Mouse (Mus musculus) neural tube, embryonic 11.5 days (tissue): ENCODE data around the gene Epha10. TPM values are rescaled to one million over a fixed set of nuclear protein-coding genes. Genes with fewer than 3 reads are reported as not detected.
"Not testable (repeated sequence)": the region's sequence is repeated elsewhere in the genome, so short reads cannot be mapped to it uniquely, and the experiment has no call there.

Source experiments
- ATAC-seq: fragments of 200-750 bp; cut with Nextera tagmentation; 2 replicates; pipeline ENCODE4 v1.8.0; 2017; ENCODE audit warnings: moderate number of reproducible peaks, mild to moderate bottlenecking, moderate TSS enrichment, moderate library complexity; ENCODE audit not compliant: insufficient read depth, low FRiP score, low TSS enrichment
- DNase-seq: peaks from one replicate; pipeline ENCODE4 v3.0.0-alpha.2; 2015; ENCODE audit warnings: low spot score
- H3K27ac ChIP-seq: fragments of 300-500 bp; sonication (generic); 2 replicates; pipeline ENCODE4 v1.5.1; 2014; ENCODE audit warnings: low read depth, mild to moderate bottlenecking, low read length
- H3K27me3 ChIP-seq: fragments of 300-500 bp; sonication (generic); 2 replicates; pipeline ENCODE4 v1.6.1; 2014; ENCODE audit warnings: mild to moderate bottlenecking, low read length, mixed read lengths; ENCODE audit not compliant: control insufficient read depth, insufficient read depth
- H3K36me3 ChIP-seq: fragments of 300-500 bp; sonication (generic); 2 replicates; pipeline ENCODE4 v1.6.1; 2014; ENCODE audit warnings: mild to moderate bottlenecking, low read length, moderate library complexity, mixed read lengths; ENCODE audit not compliant: control insufficient read depth, insufficient read depth
- H3K4me1 ChIP-seq: fragments of 300-500 bp; sonication (generic); 2 replicates; pipeline ENCODE4 v1.6.1; 2014; ENCODE audit warnings: low read length, mixed read lengths; ENCODE audit not compliant: control insufficient read depth, insufficient read depth
- H3K4me2 ChIP-seq: fragments of 300-500 bp; sonication (generic); 2 replicates; pipeline ENCODE4 v1.6.1; 2014; ENCODE audit warnings: low read depth, mild to moderate bottlenecking, moderate library complexity
- H3K4me3 ChIP-seq: fragments of 300-500 bp; sonication (generic); 2 replicates; pipeline ENCODE4 v1.5.1; 2014; ENCODE audit warnings: low read depth, low read length
- H3K9ac ChIP-seq: fragments of 300-500 bp; sonication (generic); 2 replicates; pipeline ENCODE4 v1.6.1; 2014; ENCODE audit warnings: mild to moderate bottlenecking, low read length
- H3K9me3 ChIP-seq: fragments of 300-500 bp; sonication (generic); 2 replicates; pipeline ENCODE4 v1.6.1; 2016; ENCODE audit warnings: low read length; ENCODE audit not compliant: control insufficient read depth
- WGBS: fragments of 180-500 bp; shearing (Covaris S2); extraction: QIAGEN DNeasy Blood & Tissue Kit; methylation state at CpG from one replicate; pipeline ENCODE4 v1.1.7; 2014; 5-methylcytosine and 5-hydroxymethylcytosine counted together
- polyA plus RNA-seq: library from polyadenylated mRNA; unstranded; fragments of >200 nt; fragmentation: Nextera tagmentation; extraction: Ambion mirVana; gene quantifications from 2 replicates; pipeline ENCODE4 v1.2.1, GENCODE M21; 2014

Gene Epha10
- polyA plus RNA-seq, 1 experiment from 2014 or later, result 3.7 TPM

GRCm38 (mm10) chr4:124905417-124905816 lies 24.7 kb downstream of the Epha10 start:
- no peak for DNase-seq
- H3K27me3 ChIP-seq, result no peaks in the 10 kb centered on the region
- ATAC-seq, result no peak
- H3K36me3 ChIP-seq, result no peaks in the 10 kb centered on the region
- no peaks in the 10 kb centered on the region for H3K9me3 ChIP-seq
- H3K4me3 ChIP-seq, result no peak overlapping the region
- H3K9ac ChIP-seq, result no peak overlapping the region
- no peak overlapping the region for H3K4me2 ChIP-seq
- 68% methylated on average over 4 of the region's 4 CpGs for WGBS
- no peak overlapping the region for H3K27ac ChIP-seq
- peaks cover 9% of the 10 kb centered on the region for H3K4me1 ChIP-seq

GRCm38 (mm10) chr4:124905971-124906822 lies 25.5 kb downstream of the Epha10 start:
- peak overlapping the region; percentile 16 for H3K9ac ChIP-seq

GRCm38 (mm10) chr4:124928102-124928501 lies 47.4 kb downstream of the Epha10 start:
- H3K27ac ChIP-seq, result no peak overlapping the region
- peaks cover 10% of the 10 kb centered on the region for H3K36me3 ChIP-seq
- 93% methylated on average over 5 of the region's 5 CpGs for WGBS

More at GRCm38 (mm10) chr4:124905971-124906822, 25.5 kb downstream of the Epha10 start:
- H3K4me1 ChIP-seq, result peaks cover 9% of the 10 kb centered on the region
- no peaks in the 10 kb centered on the region for H3K9me3 ChIP-seq
- H3K36me3 ChIP-seq, result no peaks in the 10 kb centered on the region
- H3K27ac ChIP-seq, result peak overlapping the region; percentile 40
- H3K27me3 ChIP-seq, result no peaks in the 10 kb centered on the region
- H3K4me3 ChIP-seq, result 0 out of 2 replicates have a peak overlapping the region, but pooled peaks have one; percentile 2
- WGBS, result 11% methylated on average over 21 of the region's 21 CpGs
- H3K4me2 ChIP-seq, result peak overlapping the region; percentile 35
- DNase-seq, result peak; percentile 78
- peak; percentile 55 for ATAC-seq

GRCm38 (mm10) chr4:124936613-124937471 lies 56.1 kb downstream of the Epha10 start, which contains the start of gene 9930104L06Rik:
Gene 9930104L06Rik, plus strand, starts transcription at chr4:124937048.
- peak within 1 kb of the TSS; percentile 71 for H3K4me2 ChIP-seq
- peaks cover 11% of the 10 kb centered on the region for H3K4me1 ChIP-seq
- ATAC-seq (peak; percentile 98), DNase-seq (peak; percentile 94)
- peak within 1 kb of the TSS; percentile 81 for H3K9ac ChIP-seq
- no peaks in the 10 kb centered on the region for H3K9me3 ChIP-seq
- WGBS, result under 1% methylated on average over 52 of the region's 52 CpGs
- H3K27ac ChIP-seq, result no peak within 1 kb of the TSS
- H3K27me3 ChIP-seq, result no peaks in the 10 kb centered on the region
- no peaks in the 10 kb centered on the region; the same call in 1 of the 2 replicates for H3K36me3 ChIP-seq
- peak within 1 kb of the TSS; percentile 89 for H3K4me3 ChIP-seq

More at GRCm38 (mm10) chr4:124928102-124928501, 47.4 kb downstream of the Epha10 start:
- Histone ChIP-seq H3K4me3 (no peak overlapping the region), H3K27me3 (no peaks in the 10 kb centered on the region), H3K4me1 (no peaks in the 10 kb centered on the region), H3K4me2 (no peak overlapping the region), H3K9me3 (no peaks in the 10 kb centered on the region), H3K9ac (no peak overlapping the region)
- ATAC-seq (no peak), DNase-seq (no peak)

- not testable (repeated sequence) for H3K9me3 ChIP-seq, H3K9ac ChIP-seq, H3K36me3 ChIP-seq, H3K27me3 ChIP-seq, DNase-seq, H3K27ac ChIP-seq, H3K4me3 ChIP-seq, ATAC-seq, H3K4me2 ChIP-seq
- 94% methylated on average over 4 of the region's 4 CpGs for WGBS
- peaks cover 14% of the 10 kb centered on the region for H3K4me1 ChIP-seq
Measured at GRCm38 (mm10) chr4:124939211-124939610, 58.5 kb downstream of the Epha10 start, which contains the start of gene Cdca8. Gene Cdca8, minus strand, starts transcription at chr4:124939311.

- DNase-seq (peak; percentile 83), ATAC-seq (no peak)
- H3K27ac ChIP-seq, result no peak overlapping the region
- no peaks in the 10 kb centered on the region for H3K9me3 ChIP-seq
- H3K36me3 ChIP-seq, result peaks cover 3% of the 10 kb centered on the region; the same call in 1 of the 2 replicates
- no peaks in the 10 kb centered on the region for H3K27me3 ChIP-seq
- H3K4me1 ChIP-seq, result 0 out of 2 replicates have a peak, but pooled peaks cover 4% of the 10 kb centered on the region
- H3K4me3 ChIP-seq, result no peak overlapping the region
- WGBS, result 9% methylated on average over 4 of the region's 4 CpGs
- H3K9ac ChIP-seq, result no peak overlapping the region
- H3K4me2 ChIP-seq, result no peak overlapping the region
Measured at GRCm38 (mm10) chr4:124943022-124943421, 62.3 kb downstream of the Epha10 start.

GRCm38 (mm10) chr4:124943781-124944180 lies 63.1 kb downstream of the Epha10 start:
- DNase-seq, result no peak
- H3K27ac ChIP-seq, result no peak overlapping the region
- no peak overlapping the region for H3K4me3 ChIP-seq
- H3K4me1 ChIP-seq, result 0 out of 2 replicates have a peak, but pooled peaks cover 3% of the 10 kb centered on the region
- H3K27me3 ChIP-seq, result no peaks in the 10 kb centered on the region
- no peak overlapping the region for H3K4me2 ChIP-seq
- no peak for ATAC-seq
- no peak overlapping the region for H3K9ac ChIP-seq
- H3K36me3 ChIP-seq, result peaks cover 3% of the 10 kb centered on the region; the same call in 1 of the 2 replicates
- WGBS, result 89% methylated on average over 5 of the region's 5 CpGs
- H3K9me3 ChIP-seq, result no peaks in the 10 kb centered on the region

- WGBS, result 73% methylated on average over 2 of the region's 2 CpGs
- Histone ChIP-seq H3K4me2 (no peak overlapping the region), H3K27ac (no peak overlapping the region), H3K9me3 (no peaks in the 10 kb centered on the region), H3K9ac (no peak overlapping the region), H3K4me1 (0 out of 2 replicates have a peak, but pooled peaks cover 3% of the 10 kb centered on the region), H3K36me3 (peaks cover 3% of the 10 kb centered on the region; the same call in 1 of the 2 replicates), H3K27me3 (no peaks in the 10 kb centered on the region), H3K4me3 (no peak overlapping the region)
- ATAC-seq, result no peak
- DNase-seq, result no peak
Measured at GRCm38 (mm10) chr4:124944961-124945360, 64.3 kb downstream of the Epha10 start.
